Mouse (Mus musculus) heart, embryonic 10.5 days (tissue): ENCODE measurements at regions not wholly inside any gene's neighbourhood (a gene's known extent, or its start where the extent isn't known, plus 50 kb on each side); places are given as distances from the start of the nearest gene placed in this dataset.

Experiments used
- DNase-seq: peaks from one replicate; pipeline ENCODE4 v3.0.0-alpha.2; 2017; ENCODE audit warnings: low spot score
- H3K27ac ChIP-seq: fragments of 300-500 bp; sonication (generic); 2 replicates; pipeline ENCODE4 v1.5.1; 2016; ENCODE audit warnings: mild to moderate bottlenecking
- H3K27me3 ChIP-seq: fragments of 300-500 bp; sonication (generic); 2 replicates; pipeline ENCODE4 v1.6.1; 2016; ENCODE audit warnings: mild to moderate bottlenecking; ENCODE audit not compliant: poor library complexity, insufficient read depth, severe bottlenecking
- H3K36me3 ChIP-seq: fragments of 300-500 bp; sonication (generic); 2 replicates; pipeline ENCODE4 v1.6.1; 2016; ENCODE audit warnings: mild to moderate bottlenecking, moderate library complexity
- H3K4me1 ChIP-seq: fragments of 300-500 bp; sonication (generic); 2 replicates; pipeline ENCODE4 v1.6.1; 2016; ENCODE audit warnings: mild to moderate bottlenecking
- H3K4me3 ChIP-seq: fragments of 300-500 bp; sonication (generic); 2 replicates; pipeline ENCODE4 v1.5.1; 2016; ENCODE audit warnings: mild to moderate bottlenecking, moderate library complexity
- H3K9me3 ChIP-seq: fragments of 300-500 bp; sonication (generic); 2 replicates; pipeline ENCODE4 v1.6.1; 2016; ENCODE audit warnings: mild to moderate bottlenecking, moderate library complexity
- WGBS: fragments of 180-500 bp; shearing (Covaris S2); methylation state at CpG from one replicate; pipeline ENCODE4 v1.1.7; 2016; 5-methylcytosine and 5-hydroxymethylcytosine counted together

DNA sequence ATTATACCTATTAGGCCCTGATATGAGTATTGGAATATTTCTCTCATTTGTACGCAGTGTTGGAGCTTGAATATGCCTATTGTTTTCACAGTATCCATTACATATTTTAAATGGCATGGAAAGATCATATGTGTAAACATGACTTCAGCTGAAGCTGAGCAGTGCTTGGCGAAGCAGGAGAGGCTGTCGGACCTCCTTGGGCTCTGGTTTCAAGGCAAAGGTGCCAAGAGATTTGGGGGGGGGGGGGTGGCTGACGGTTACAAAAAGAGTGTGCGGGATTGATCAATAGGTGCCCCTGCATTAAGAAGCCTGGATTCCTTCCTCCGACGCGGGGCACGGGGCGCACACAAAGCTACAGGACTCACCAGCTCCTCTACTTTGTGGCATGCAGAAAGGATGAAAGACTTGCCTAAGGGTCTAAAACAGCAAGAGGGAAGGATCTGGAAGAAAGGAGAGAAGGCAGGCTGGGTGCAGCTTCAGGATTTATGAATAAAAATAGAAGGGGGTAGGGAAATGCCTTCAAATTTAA is 2381.9 kb upstream of the Gm7489 start:
- no peak for DNase-seq
- no peaks in the 10 kb centered on the region for H3K27me3 ChIP-seq
- no peak overlapping the region for H3K4me3 ChIP-seq
- WGBS, result 58% methylated on average over 10 of the region's 10 CpGs
- peaks cover 9% of the 10 kb centered on the region; the same call in 1 of the 2 replicates for H3K4me1 ChIP-seq
- no peaks in the 10 kb centered on the region for H3K36me3 ChIP-seq
- 0 out of 2 replicates have a peak overlapping the region, but pooled peaks have one; percentile 29 for H3K27ac ChIP-seq
- no peaks in the 10 kb centered on the region for H3K9me3 ChIP-seq

DNA sequence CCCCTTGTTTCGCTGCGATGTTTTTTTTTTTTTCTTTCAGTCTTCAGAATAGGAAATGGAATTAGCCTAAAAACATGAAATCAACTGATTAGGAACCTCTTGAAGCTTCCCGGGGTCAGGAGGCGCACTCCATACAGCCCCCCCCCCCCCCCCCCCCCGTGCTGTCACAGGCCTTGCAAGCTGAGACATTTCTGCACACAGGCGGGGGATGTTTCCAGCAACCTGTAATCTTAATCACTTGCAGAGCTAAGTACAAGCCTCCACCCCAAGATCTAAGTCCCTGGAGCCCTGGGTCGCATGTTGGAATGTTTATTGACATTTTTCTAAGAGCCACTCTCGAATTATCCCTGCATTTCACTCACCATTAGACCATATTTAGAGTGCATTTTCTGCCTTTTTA is 2381.4 kb upstream of the Gm7489 start:
- 20% methylated on average over 8 of the region's 8 CpGs for WGBS

DNA sequence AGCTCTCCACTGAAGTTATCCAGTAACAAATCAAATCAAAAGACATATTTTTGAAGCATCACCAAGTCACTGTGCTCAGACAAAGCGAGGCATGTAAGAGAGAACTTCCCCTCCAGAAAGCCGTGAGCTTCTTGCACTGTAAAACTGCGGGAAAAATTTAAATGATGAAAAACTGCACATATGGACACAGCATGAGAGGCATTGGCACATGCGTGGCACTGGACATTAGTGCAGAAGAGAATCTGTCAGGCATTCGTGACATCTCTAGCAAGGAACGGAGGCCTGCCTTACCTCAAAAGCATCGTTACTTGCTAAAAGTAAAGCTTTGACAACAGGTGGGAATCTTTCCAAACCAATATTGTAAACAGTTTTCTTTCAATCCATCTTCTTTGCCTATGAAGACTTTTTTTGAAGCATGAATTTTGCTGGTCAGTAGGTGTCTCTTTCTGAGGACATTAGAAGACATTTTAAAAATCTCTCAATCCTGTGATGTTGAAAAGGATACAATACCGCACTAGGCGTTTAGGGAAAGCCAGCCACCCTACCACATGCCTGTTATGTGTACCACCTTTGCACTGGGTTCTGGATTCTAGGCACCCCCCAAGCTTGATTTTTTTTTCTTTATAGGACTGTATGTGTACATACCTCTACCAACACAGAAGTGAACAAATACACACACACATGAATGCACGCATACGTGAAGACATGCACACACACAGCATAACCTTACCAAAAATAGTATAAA is 2380.5 kb upstream of the Gm7489 start:
- DNase-seq, result no peak
- H3K4me3 ChIP-seq, result no peak overlapping the region
- H3K36me3 ChIP-seq, result no peaks in the 10 kb centered on the region
- H3K9me3 ChIP-seq, result no peaks in the 10 kb centered on the region
- H3K27ac ChIP-seq, result no peak overlapping the region
- H3K4me1 ChIP-seq, result peaks cover 9% of the 10 kb centered on the region; the same call in 1 of the 2 replicates
- WGBS, result 84% methylated on average over 11 of the region's 11 CpGs
- no peaks in the 10 kb centered on the region for H3K27me3 ChIP-seq

More for the DNA sequence above, 2381.4 kb upstream of the Gm7489 start:
- H3K36me3 ChIP-seq, result no peaks in the 10 kb centered on the region
- no peak for DNase-seq
- H3K4me1 ChIP-seq, result peaks cover 9% of the 10 kb centered on the region; the same call in 1 of the 2 replicates
- H3K4me3 ChIP-seq, result no peak overlapping the region
- no peaks in the 10 kb centered on the region for H3K27me3 ChIP-seq
- H3K9me3 ChIP-seq, result no peaks in the 10 kb centered on the region
- H3K27ac ChIP-seq, result no peak overlapping the region

DNA sequence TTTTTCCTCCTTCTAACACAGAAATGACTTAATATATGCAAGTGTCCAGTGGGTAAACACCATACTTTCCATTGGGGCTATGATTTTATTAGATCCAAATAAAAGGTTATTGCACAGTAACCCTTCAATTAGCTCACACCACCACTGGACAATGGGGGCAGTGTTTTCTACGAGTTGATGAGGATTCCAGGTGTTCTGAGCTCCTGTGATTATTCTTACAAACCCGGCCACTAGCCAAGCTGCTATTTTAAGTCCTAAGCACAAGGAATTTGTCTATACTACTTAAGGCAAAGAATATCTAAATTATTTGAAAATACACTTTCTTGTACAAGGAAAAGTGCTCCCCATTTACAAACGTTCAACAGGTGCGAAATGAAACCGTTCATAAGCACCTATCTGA is 2379.9 kb upstream of the Gm7489 start:
- H3K27me3 ChIP-seq, result no peaks in the 10 kb centered on the region
- no peak for DNase-seq
- H3K4me1 ChIP-seq, result peaks cover 9% of the 10 kb centered on the region; the same call in 1 of the 2 replicates
- no peaks in the 10 kb centered on the region for H3K9me3 ChIP-seq
- H3K27ac ChIP-seq, result no peak overlapping the region
- 86% methylated on average over 5 of the region's 5 CpGs for WGBS
- H3K4me3 ChIP-seq, result no peak overlapping the region
- no peaks in the 10 kb centered on the region for H3K36me3 ChIP-seq

DNA sequence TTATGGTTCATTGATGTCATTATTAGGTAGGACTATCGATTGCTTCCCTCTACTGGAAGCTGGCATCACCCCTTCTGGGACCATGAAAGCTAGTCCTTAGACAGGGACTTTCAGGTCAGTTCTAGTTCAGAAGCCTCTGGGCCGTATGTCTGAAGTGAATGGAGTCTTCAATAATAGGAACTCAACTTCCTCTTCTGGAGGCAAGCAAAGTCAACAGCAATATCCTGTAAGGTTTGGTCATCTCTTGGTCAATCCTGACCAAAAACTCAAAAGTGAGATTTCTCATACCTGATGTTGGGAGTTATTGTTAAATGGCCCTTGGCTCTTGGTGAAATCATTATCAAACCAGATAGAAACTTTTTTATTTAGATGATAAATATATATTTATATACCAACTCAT is 2377.6 kb upstream of the Gm7489 start:
- H3K9me3 ChIP-seq, result no peaks in the 10 kb centered on the region
- H3K4me3 ChIP-seq, result no peak overlapping the region
- no peak overlapping the region for H3K27ac ChIP-seq
- peaks cover 9% of the 10 kb centered on the region; the same call in 1 of the 2 replicates for H3K4me1 ChIP-seq
- H3K27me3 ChIP-seq, result no peaks in the 10 kb centered on the region
- DNase-seq, result no peak
- H3K36me3 ChIP-seq, result no peaks in the 10 kb centered on the region
- 81% methylated on average over 2 of the region's 2 CpGs for WGBS

DNA sequence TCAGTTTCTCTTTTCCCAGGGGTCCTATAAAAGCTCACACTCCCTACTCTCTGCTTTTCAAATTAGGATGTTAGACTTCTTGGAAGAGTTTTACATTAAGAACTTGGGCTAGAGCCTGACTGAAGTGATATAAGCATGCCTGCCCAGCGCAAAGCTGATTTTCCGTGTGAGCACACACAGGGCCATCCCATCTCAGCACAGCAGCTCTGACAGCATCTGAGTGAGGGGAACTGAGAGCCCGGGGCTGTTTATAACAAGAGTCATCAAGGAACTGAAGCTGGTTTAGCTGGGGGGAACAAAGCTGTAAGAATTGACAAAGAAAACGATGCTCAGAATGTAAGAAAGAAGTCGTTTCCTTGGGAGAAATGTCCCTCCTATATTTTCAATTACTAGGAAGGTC is 2373.4 kb upstream of the Gm7489 start:
- no peak for DNase-seq

DNA sequence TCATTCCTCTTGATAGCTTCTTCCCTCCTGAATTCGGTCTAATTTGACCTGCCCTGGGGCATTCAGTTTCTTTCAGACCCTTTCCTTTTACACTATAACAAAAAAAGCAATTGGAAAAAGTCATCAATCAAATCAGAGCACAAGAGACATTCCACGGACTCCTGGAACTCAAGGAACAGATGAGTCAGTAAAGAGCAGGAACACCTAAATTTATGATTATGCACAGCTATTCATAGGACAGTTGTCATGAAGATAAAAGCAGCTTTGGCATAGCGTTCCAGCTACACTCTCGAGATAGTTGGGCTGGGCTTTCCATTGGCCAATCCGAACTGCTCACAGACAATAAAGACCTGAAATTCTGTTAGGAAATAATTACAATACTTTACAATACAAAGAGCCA is 2348.4 kb upstream of the Gm7489 start:
- Histone ChIP-seq H3K36me3 (no peaks in the 10 kb centered on the region), H3K27ac (no peak overlapping the region), H3K4me3 (no peak overlapping the region), H3K27me3 (no peaks in the 10 kb centered on the region), H3K4me1 (no peaks in the 10 kb centered on the region), H3K9me3 (no peaks in the 10 kb centered on the region)
- no peak for DNase-seq
- WGBS, result 65% methylated on average over 5 of the region's 5 CpGs

More for the DNA sequence above, 2373.4 kb upstream of the Gm7489 start:
- no peaks in the 10 kb centered on the region for H3K36me3 ChIP-seq
- no peaks in the 10 kb centered on the region for H3K27me3 ChIP-seq
- no peaks in the 10 kb centered on the region for H3K4me1 ChIP-seq
- no peak overlapping the region for H3K4me3 ChIP-seq
- 55% methylated on average over 5 of the region's 5 CpGs for WGBS
- no peak overlapping the region for H3K27ac ChIP-seq
- no peaks in the 10 kb centered on the region for H3K9me3 ChIP-seq

DNA sequence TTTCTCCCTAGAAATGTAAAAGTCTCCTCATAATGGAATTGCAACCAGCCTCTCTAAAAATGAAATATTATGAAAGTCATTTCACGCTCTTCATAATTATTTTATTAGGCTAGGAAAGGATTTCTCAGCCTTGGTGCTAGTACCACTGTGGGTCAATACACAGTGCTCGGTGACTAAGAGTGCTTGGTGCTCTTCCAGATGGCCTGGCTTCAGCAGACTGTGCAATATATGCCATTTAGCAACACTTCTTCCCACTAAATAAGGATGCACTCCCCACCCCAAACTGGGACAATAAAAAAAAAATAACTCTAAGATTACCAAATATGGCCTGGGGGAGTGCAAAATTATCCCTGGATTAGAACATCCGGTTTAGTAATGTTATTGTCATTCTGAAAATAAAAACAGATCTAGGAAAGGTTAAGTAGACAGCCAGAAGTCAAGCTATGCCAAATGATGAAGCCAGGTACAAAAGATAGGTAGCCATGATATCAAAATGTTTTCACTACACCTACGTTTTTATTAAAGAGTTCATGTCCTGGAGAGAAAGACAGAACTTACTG is 2333.4 kb upstream of the Gm7489 start:
- no peaks in the 10 kb centered on the region for H3K4me1 ChIP-seq
- H3K36me3 ChIP-seq, result no peaks in the 10 kb centered on the region
- no peak overlapping the region for H3K4me3 ChIP-seq
- H3K27me3 ChIP-seq, result no peaks in the 10 kb centered on the region
- H3K27ac ChIP-seq, result no peak overlapping the region
- WGBS, result 78% methylated on average over 4 of the region's 4 CpGs
- no peak for DNase-seq
- no peaks in the 10 kb centered on the region for H3K9me3 ChIP-seq

DNA sequence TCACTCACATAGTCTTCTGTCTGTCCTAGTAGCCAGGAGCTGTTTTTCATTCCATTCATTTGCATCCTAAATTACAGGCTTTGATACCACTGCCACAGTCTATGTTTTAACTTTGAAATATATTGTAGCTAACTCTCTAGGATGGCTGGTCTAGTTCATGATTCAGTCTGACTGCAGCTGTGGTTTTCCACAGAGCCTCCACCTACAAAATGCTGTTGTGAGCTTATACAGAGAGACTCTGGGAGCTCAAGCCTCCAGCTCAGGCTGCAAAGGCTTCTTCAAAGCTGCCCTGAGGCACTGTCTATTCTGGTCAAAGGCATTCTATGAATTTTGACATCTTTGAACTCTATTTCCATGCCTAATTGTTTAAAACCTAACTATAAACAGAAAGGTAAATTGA is 2326.5 kb upstream of the Gm7489 start:
- Histone ChIP-seq H3K27me3 (no peaks in the 10 kb centered on the region), H3K4me1 (no peaks in the 10 kb centered on the region), H3K27ac (no peak overlapping the region), H3K36me3 (no peaks in the 10 kb centered on the region), H3K9me3 (no peaks in the 10 kb centered on the region), H3K4me3 (no peak overlapping the region)
- DNase-seq, result no peak

DNA sequence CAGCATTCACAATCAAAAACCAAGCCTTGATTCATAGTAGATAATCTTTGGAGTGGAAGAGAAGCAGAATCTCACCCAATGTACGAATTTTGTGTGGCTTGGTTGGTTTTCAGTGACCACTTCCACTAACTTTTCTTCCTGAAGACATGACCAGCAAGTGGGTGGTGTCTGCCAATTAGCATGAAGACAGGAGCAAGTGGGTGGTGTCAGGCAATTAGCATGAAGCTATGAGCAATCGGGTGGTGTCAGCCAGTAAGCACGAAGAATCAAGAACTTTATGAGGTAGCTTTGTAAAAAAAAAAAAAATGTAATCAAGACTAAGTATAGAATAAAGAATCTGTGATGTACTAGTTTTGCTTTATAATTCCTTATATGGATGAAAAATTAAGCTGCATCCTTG is 2319.2 kb upstream of the Gm7489 start:
- H3K4me1 ChIP-seq, result no peaks in the 10 kb centered on the region
- WGBS, result 76% methylated on average over 3 of the region's 3 CpGs
- H3K4me3 ChIP-seq, result no peak overlapping the region
- H3K27ac ChIP-seq, result no peak overlapping the region
- no peaks in the 10 kb centered on the region for H3K27me3 ChIP-seq
- no peak for DNase-seq
- no peaks in the 10 kb centered on the region for H3K36me3 ChIP-seq
- no peaks in the 10 kb centered on the region for H3K9me3 ChIP-seq

DNA sequence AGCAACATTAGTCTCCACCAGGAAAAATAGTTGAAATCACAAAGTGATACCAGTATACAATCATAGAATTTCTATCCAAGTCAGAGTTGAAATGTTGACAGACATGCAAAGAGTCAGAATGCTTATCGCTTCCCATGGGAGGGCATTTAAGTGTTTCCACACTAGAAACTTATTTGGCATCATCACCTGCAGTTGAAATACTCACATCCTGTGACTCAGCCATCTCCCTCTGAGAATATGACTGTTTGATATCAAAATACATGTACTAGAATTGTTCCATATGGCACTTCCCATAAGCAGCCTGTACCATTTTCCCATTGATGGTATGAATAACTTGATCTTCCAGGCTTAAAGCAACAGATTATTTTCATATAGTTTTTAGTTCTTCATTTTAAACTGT is 2314.1 kb upstream of the Gm7489 start:
- DNase-seq, result no peak
- no peaks in the 10 kb centered on the region for H3K27me3 ChIP-seq
- H3K4me3 ChIP-seq, result no peak overlapping the region
- H3K27ac ChIP-seq, result no peak overlapping the region
- H3K4me1 ChIP-seq, result no peaks in the 10 kb centered on the region
- H3K36me3 ChIP-seq, result no peaks in the 10 kb centered on the region
- 86% methylated on average over 1 of the region's 1 CpGs for WGBS
- no peaks in the 10 kb centered on the region for H3K9me3 ChIP-seq

DNA sequence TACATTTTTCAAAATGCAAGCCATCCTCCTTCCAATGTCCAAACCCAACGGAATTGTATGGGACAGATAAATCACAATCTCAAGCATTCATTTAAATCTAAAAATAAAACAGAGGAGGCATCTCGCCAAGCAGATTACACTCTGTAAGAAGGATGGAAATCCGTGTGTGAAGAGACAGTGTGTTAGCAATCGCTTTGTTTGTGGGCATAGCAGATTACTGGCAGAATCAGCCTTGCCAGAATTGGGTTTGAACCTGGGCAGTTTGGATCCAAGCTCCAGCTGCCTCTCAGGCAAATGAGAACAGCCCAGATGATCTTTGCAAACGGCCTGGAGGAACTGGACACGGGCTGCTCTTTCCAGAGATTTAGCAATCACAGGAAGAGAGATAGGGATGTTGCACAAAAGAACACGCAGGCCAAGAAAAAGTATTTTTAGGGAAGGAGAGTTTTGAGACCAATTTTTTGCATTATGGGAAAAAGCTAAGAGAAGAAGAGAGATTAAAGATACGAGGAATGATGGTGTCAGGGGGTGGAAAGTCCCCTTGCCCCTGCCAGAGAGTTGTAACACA is 2310.1 kb upstream of the Gm7489 start:
- H3K4me3 ChIP-seq, result no peak overlapping the region
- H3K4me1 ChIP-seq, result no peaks in the 10 kb centered on the region
- WGBS, result 57% methylated on average over 8 of the region's 8 CpGs
- H3K36me3 ChIP-seq, result no peaks in the 10 kb centered on the region
- H3K27ac ChIP-seq, result no peak overlapping the region
- no peaks in the 10 kb centered on the region for H3K27me3 ChIP-seq
- no peaks in the 10 kb centered on the region for H3K9me3 ChIP-seq
- DNase-seq, result no peak

DNA sequence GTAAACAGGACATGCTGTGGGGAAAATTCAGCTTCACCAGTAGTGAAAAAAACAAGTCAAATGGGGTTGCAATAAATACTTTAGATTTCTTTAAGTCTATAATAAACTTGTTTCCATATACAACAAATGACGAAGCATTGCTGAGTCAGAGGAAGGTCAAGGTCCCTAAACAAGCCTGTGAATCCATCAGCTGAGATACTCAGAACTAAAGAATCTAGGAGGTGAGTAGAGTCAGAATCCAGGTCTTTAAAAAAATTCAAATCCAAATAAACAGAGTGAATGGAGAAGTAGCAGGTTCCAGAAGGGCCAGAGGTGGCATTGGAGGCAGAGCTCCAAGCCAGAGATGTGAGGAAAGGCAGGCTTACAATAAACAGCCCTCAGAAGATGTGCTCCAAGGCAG is 2301.1 kb upstream of the Gm7489 start:
- H3K27ac ChIP-seq, result no peak overlapping the region
- WGBS, result 76% methylated on average over 1 of the region's 1 CpGs
- H3K36me3 ChIP-seq, result no peaks in the 10 kb centered on the region
- no peaks in the 10 kb centered on the region for H3K4me1 ChIP-seq
- no peak for DNase-seq
- no peaks in the 10 kb centered on the region for H3K9me3 ChIP-seq
- H3K27me3 ChIP-seq, result no peaks in the 10 kb centered on the region
- H3K4me3 ChIP-seq, result no peak overlapping the region
